Mouse (Mus musculus) hindbrain, embryonic 14.5 days (tissue): ENCODE data around the gene Rbfox1. TPM values are rescaled to one million over a fixed set of nuclear protein-coding genes. Genes with fewer than 3 reads are reported as not detected.

Source experiments
- ATAC-seq: fragments of 200-750 bp; cut with Nextera tagmentation; 2 replicates; pipeline ENCODE4 v1.8.0; 2017; ENCODE audit warnings: moderate number of reproducible peaks, mild to moderate bottlenecking, moderate TSS enrichment, moderate library complexity; ENCODE audit not compliant: low FRiP score
- DNase-seq: peaks from one replicate; pipeline ENCODE4 v3.0.0-alpha.2; 2015; ENCODE audit warnings: low spot score
- H3K27ac ChIP-seq: fragments of 300-500 bp; sonication (generic); 2 replicates; pipeline ENCODE4 v1.5.1; 2014; ENCODE audit warnings: mild to moderate bottlenecking, moderate library complexity
- H3K27me3 ChIP-seq: fragments of 300-500 bp; sonication (generic); 2 replicates; pipeline ENCODE4 v1.6.1; 2014; ENCODE audit warnings: mild to moderate bottlenecking, low read length, mixed read lengths; ENCODE audit not compliant: control insufficient read depth, insufficient read depth
- H3K36me3 ChIP-seq: fragments of 300-500 bp; sonication (generic); replicated peaks from 2 replicates; pipeline ENCODE4 v1.6.1; 2014; ENCODE audit not compliant: control insufficient read depth, insufficient read depth
- H3K4me1 ChIP-seq: fragments of 300-500 bp; sonication (generic); replicated peaks from 2 replicates; pipeline ENCODE4 v1.6.1; 2014; ENCODE audit warnings: antibody characterized with exemption, low read length, mixed read lengths; ENCODE audit not compliant: control insufficient read depth, insufficient read depth
- H3K4me2 ChIP-seq: fragments of 300-500 bp; sonication (generic); replicated peaks from 2 replicates; pipeline ENCODE4 v1.6.1; 2014; ENCODE audit warnings: mild to moderate bottlenecking, moderate library complexity
- H3K4me3 ChIP-seq: fragments of 300-500 bp; sonication (generic); replicated peaks from 2 replicates; pipeline ENCODE4 v1.5.1; 2014; ENCODE audit warnings: mild to moderate bottlenecking, low read length
- H3K9ac ChIP-seq: fragments of 300-500 bp; sonication (generic); 2 replicates; pipeline ENCODE4 v1.6.1; 2014
- H3K9me3 ChIP-seq: fragments of 300-500 bp; sonication (generic); 2 replicates; pipeline ENCODE4 v1.6.1; 2016; ENCODE audit warnings: low read length; ENCODE audit not compliant: control insufficient read depth
- WGBS: fragments of 180-500 bp; shearing (Covaris S2); extraction: QIAGEN DNeasy Blood & Tissue Kit; methylation state at CpG from one replicate; pipeline ENCODE4 v1.1.7; 2014; 5-methylcytosine and 5-hydroxymethylcytosine counted together
- polyA plus RNA-seq: library from polyadenylated mRNA; unstranded; fragments of >200 nt; fragmentation: Nextera tagmentation; extraction: Ambion mirVana; gene quantifications from 2 replicates; pipeline ENCODE4 v1.2.1, GENCODE M21; 2014

Gene Rbfox1
- polyA plus RNA-seq, 1 experiment from 2014 or later, result 217 TPM

DNA sequence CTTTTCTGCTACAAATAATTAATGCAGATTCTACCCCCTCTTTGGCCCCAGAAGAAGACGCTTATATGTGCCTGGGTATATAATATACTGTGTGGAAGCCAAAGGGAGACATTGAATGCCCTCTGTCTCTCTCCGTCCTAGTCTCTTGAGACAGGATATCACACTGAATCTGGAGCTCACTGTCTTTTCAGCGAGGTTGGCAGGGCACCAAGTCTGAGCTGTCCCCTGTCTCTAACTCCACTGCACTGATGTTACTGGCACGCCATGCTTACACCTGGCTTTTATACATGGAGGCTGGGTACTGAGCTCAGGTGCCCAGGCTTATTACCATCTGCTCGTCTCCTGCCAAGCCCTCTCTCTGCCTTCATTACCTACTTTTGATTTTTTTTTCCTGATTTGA, 1343.1 kb downstream of the Rbfox1 start:
- Histone ChIP-seq H3K36me3 (peaks cover 19% of the 10 kb centered on the region), H3K4me1 (no peaks in the 10 kb centered on the region), H3K27me3 (no peaks in the 10 kb centered on the region), H3K4me2 (no peak overlapping the region), H3K9ac (no peak overlapping the region), H3K27ac (no peak overlapping the region), H3K4me3 (no peak overlapping the region), H3K9me3 (no peaks in the 10 kb centered on the region)
- ATAC-seq (no peak), DNase-seq (no peak)
- 70% methylated on average over 5 of the region's 5 CpGs for WGBS

DNA sequence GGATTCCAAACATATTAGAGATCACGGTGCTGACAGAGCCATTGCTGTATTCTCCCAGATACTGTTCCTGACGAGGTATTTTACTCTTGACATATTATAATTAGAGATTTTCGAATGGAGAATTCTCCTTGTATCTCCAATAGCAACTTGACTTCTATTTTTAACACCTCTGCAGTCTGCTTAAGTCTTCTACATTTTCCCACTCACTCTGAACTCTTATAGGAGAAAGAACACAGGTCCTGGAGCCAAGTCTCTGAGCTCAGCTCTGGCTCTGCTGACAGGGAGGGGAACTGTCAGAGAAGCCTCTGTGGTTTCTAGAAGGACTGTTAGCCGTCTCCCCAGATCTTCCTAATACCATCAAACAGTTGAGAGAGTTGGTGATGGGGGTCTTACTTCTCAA, 1344.1 kb downstream of the Rbfox1 start:
- peaks cover 18% of the 10 kb centered on the region for H3K36me3 ChIP-seq
- no peaks in the 10 kb centered on the region for H3K9me3 ChIP-seq
- DNase-seq (no peak), ATAC-seq (no peak)
- H3K4me3 ChIP-seq, result no peak overlapping the region
- no peak overlapping the region for H3K27ac ChIP-seq
- 62% methylated on average over 4 of the region's 4 CpGs for WGBS
- H3K4me1 ChIP-seq, result no peaks in the 10 kb centered on the region
- no peak overlapping the region for H3K4me2 ChIP-seq
- no peaks in the 10 kb centered on the region for H3K27me3 ChIP-seq
- H3K9ac ChIP-seq, result no peak overlapping the region

DNA sequence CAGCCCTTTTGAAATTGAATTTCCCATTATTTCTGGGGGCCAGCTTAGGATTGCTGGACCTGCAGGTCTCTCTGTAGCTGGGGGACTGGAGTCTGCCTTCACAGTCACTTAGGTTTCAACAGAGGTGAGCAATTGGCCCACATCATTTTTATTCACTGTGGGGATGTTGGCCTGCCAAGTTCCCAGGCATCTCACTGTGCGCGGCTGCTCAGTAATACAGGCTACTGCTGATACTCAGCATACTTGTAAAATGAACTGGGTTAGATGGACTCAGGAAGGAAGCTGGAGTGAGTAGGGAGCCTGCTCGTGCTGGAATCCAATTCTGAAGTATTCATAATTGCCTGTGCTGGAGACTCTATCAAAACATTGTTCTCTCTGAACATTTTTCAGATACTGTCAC, 1356.5 kb downstream of the Rbfox1 start:
- 71% methylated on average over 3 of the region's 3 CpGs for WGBS
- no peak for DNase-seq
- H3K9ac ChIP-seq, result no peak overlapping the region
- H3K27ac ChIP-seq, result peak overlapping the region; percentile 29; the same call in 1 of the 2 replicates
- no peak overlapping the region for H3K4me3 ChIP-seq
- ATAC-seq, result no peak
- no peaks in the 10 kb centered on the region for H3K4me1 ChIP-seq
- no peak overlapping the region for H3K4me2 ChIP-seq
- H3K36me3 ChIP-seq, result no peaks in the 10 kb centered on the region
- no peaks in the 10 kb centered on the region for H3K27me3 ChIP-seq
- no peaks in the 10 kb centered on the region for H3K9me3 ChIP-seq

DNA sequence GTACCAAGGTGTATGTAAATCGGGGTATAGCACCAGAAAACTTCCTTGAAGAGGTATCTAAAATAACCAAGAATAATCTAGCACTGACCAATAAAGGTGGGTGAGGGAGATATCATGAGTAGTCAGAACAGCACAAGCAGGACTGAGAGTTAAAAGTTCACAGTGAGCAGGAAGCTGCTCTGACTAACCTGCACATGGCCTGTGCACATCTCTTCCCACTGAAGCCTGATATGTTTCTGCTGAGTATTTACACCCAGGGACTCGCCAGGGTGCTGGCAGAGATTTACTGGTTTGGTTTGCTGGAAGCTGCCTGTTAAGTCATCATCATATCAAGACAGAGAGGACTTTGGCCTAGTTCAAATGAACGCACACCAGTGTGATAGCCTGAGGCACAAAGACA, 1357.3 kb downstream of the Rbfox1 start:
- WGBS, result 89% methylated on average over 3 of the region's 3 CpGs
- no peaks in the 10 kb centered on the region for H3K4me1 ChIP-seq

DNA sequence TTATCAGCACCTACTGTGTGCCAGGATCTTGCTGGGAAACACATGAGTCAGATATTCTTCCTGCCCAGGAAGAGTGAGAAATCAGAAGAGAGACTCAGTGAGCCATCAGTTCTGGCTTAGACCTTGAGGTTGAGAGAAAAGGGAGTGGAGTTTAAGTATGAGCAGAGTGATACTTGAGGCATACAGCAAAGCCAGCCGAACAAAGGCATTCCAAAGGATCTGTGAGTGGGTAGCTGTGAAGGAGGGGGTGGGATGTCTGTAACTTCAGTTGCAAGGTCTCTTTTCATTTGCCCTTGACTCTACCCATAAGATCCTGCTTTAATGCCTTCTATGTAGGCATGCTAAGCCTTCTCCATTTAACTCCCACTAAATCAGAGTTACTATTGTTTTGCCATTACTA, 1359.2 kb downstream of the Rbfox1 start:
- no peaks in the 10 kb centered on the region for H3K27me3 ChIP-seq
- DNase-seq (no peak), ATAC-seq (no peak)
- no peak overlapping the region for H3K4me3 ChIP-seq
- H3K4me1 ChIP-seq, result no peaks in the 10 kb centered on the region
- WGBS, result 67% methylated on average over 1 of the region's 1 CpGs
- H3K9me3 ChIP-seq, result no peaks in the 10 kb centered on the region
- no peak overlapping the region for H3K9ac ChIP-seq
- no peak overlapping the region for H3K27ac ChIP-seq
- no peaks in the 10 kb centered on the region for H3K36me3 ChIP-seq
- no peak overlapping the region for H3K4me2 ChIP-seq

More for the DNA sequence above, 1357.3 kb downstream of the Rbfox1 start:
- Histone ChIP-seq H3K9ac (no peak overlapping the region), H3K4me2 (no peak overlapping the region), H3K9me3 (no peaks in the 10 kb centered on the region), H3K4me3 (no peak overlapping the region), H3K27ac (no peak overlapping the region), H3K36me3 (no peaks in the 10 kb centered on the region), H3K27me3 (no peaks in the 10 kb centered on the region)
- ATAC-seq (no peak), DNase-seq (no peak)

DNA sequence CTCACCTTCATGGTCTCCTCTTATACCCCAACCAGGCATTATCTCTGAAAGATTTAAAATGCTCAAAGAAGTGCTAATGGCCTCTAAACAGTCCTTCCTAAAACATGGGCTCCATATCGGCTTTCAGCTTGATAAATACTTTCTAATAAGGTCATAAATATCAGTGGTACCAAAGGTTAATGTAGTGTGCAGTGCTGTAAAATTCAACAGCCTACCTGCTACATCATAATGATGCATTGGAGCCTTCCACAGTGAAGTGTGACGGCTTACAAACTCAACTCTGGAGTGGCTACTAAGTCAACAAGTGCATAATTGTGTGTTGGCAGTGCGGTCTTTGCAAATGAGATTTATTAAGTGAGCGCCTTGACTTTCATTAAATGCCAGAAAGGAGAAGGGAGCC, 1366.5 kb downstream of the Rbfox1 start:
- Histone ChIP-seq H3K27me3 (no peaks in the 10 kb centered on the region), H3K4me2 (no peak overlapping the region), H3K9me3 (no peaks in the 10 kb centered on the region), H3K4me1 (no peaks in the 10 kb centered on the region), H3K9ac (no peak overlapping the region), H3K4me3 (no peak overlapping the region), H3K36me3 (no peaks in the 10 kb centered on the region), H3K27ac (no peak overlapping the region)
- DNase-seq (no peak), ATAC-seq (no peak)
- WGBS, result 74% methylated on average over 4 of the region's 4 CpGs

DNA sequence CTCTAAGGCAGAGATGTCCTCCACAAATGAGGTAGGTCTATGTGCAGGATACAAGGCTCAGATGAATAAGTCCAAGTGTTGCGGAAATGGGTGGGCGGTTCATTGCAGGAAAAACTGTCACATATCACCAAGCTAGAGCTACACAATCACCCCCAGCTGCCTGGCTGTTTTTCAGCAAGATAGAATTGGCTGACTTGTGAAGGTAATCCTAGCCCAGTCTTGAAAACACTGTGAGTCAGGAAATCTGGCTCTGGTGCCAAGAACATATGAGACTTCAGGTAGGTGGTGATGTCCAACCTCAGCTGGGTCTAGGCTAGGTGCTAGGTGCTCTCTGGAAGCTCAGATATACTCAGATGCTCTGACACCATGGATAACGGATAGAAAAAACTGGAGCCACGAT, 1372.2 kb downstream of the Rbfox1 start:
- DNase-seq, result no peak
- no peak for ATAC-seq
- Histone ChIP-seq H3K9me3 (no peaks in the 10 kb centered on the region), H3K36me3 (no peaks in the 10 kb centered on the region), H3K27ac (no peak overlapping the region), H3K9ac (no peak overlapping the region), H3K4me2 (no peak overlapping the region), H3K27me3 (no peaks in the 10 kb centered on the region), H3K4me1 (no peaks in the 10 kb centered on the region), H3K4me3 (no peak overlapping the region)
- WGBS, result 90% methylated on average over 4 of the region's 4 CpGs

DNA sequence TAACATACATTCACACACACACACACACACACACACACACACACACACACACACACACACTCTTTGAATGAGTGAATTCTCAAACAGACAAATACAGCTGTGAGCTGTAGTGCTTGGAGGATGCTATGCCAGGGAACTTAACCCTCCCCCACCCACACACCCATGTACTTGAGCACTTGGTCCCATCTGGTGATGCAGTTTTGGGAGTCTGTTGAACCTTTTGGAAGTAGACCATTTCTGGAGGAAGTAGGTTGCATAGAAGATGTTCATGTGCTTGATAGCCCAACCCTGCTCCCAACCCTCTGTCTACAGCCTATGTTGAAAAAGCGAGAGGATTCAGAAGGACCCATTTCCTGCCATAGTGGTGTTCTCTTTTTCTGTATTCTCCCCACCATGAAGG, 1378.1 kb downstream of the Rbfox1 start:
- H3K4me2 ChIP-seq, result no peak overlapping the region
- WGBS, result 88% methylated on average over 1 of the region's 1 CpGs
- H3K36me3 ChIP-seq, result no peaks in the 10 kb centered on the region
- DNase-seq (no peak), ATAC-seq (no peak)
- no peaks in the 10 kb centered on the region for H3K9me3 ChIP-seq
- no peak overlapping the region for H3K9ac ChIP-seq
- H3K4me3 ChIP-seq, result no peak overlapping the region
- H3K27me3 ChIP-seq, result no peaks in the 10 kb centered on the region
- H3K4me1 ChIP-seq, result 0 out of 2 replicates have a peak, but pooled peaks cover 7% of the 10 kb centered on the region
- H3K27ac ChIP-seq, result no peak overlapping the region

DNA sequence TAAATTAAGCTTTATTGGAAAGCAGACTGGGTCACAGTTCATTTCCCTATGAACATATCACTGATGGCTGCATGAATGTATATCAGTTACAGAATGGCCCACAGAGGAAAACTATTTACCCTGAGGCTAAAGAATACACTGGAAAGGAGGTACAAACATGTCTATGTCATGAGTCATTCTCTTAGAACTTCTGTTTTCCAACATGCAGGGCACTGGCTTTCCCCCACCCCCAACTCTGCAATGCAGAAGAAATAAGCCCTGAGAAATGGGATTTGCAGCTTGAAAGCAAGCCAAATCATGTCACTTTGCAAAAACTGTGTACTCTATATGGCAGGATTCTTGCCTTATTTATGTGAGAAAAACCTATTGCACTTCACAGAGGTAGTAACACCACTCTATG, 1380.6 kb downstream of the Rbfox1 start:
- H3K27me3 ChIP-seq, result no peaks in the 10 kb centered on the region
- no peaks in the 10 kb centered on the region for H3K36me3 ChIP-seq
- peak overlapping the region; percentile 20; the same call in 1 of the 2 replicates for H3K27ac ChIP-seq
- no peak overlapping the region for H3K9ac ChIP-seq
- ATAC-seq, result no peak
- H3K4me3 ChIP-seq, result no peak overlapping the region
- H3K4me1 ChIP-seq, result 0 out of 2 replicates have a peak, but pooled peaks cover 7% of the 10 kb centered on the region
- no peaks in the 10 kb centered on the region for H3K9me3 ChIP-seq
- no peak overlapping the region for H3K4me2 ChIP-seq
- no peak for DNase-seq

DNA sequence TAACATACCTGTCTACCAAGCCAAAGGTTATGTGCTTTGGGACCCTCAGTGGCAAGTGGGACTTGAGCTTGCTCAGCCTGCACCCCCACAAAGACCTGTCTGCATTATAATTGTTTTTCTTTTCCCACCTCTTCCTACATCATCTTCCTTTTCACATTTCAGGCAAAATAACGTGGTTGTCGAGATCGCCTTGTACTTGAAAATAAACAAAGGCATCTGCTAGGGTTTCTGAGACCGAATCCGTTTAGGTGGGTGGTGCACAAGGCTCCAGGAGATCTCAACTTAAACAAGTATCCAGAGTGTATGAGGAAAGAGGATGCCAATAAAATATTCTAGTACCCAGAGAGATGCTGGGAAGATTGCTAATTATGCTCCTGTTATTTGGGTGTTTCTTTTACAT, 1390.3 kb downstream of the Rbfox1 start:
- Histone ChIP-seq H3K36me3 (no peaks in the 10 kb centered on the region; the same call in 1 of the 2 replicates), H3K27me3 (no peaks in the 10 kb centered on the region), H3K27ac (no peak overlapping the region), H3K4me1 (no peaks in the 10 kb centered on the region), H3K9me3 (no peaks in the 10 kb centered on the region), H3K4me3 (no peak overlapping the region), H3K9ac (no peak overlapping the region), H3K4me2 (no peak overlapping the region)
- DNase-seq (no peak), ATAC-seq (no peak)
- WGBS, result 91% methylated on average over 5 of the region's 5 CpGs
